Mouse (Mus musculus) kidney, adult 2 months (tissue): ENCODE data around the gene Gnb1l.

ENCODE experiments used
- CTCF ChIP-seq: fragments of 200-500 bp; conservative IDR thresholded peaks from 2 replicates; pipeline ENCODE4 v1.5.1; 2011; ENCODE audit warnings: low read depth, mild to moderate bottlenecking, control low read depth, low read length, moderate library complexity, mixed read lengths; ENCODE audit not compliant: insufficient read depth, insufficient read length
- POLR2A ChIP-seq: fragments of 200-500 bp; IDR thresholded peaks from one replicate; pipeline ENCODE4 v1.6.1; 2011; ENCODE audit warnings: low read depth, low read length, control low read depth

DNA sequence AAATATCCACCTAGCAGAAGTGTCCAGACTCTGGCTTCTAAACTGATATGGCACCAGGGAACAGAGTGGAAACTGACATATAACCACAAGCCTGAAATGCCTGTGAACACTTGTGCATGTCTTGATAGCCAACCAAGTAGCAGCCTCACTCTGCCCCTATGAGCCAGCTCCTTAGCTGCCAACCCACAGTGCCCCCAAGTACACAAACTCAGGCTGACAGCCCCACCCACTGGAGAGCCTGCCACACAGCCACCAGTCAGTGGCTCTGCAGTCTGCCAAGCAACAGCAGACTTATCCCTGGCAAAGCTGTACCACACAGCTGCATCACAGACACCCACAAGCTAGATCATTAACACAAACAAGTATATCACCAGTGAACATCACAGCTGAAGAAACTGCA, 19.6 kb downstream of the Gnb1l start:
- TF ChIP-seq CTCF (no peak), POLR2A (no peak)
